Mouse (Mus musculus) myocyte (in vitro differentiated cells): ENCODE data around the gene Capzb. TPM values are rescaled to one million over a fixed set of nuclear protein-coding genes. Genes with fewer than 3 reads are reported as not detected.

Source experiments
- H3K27me3 ChIP-seq: one replicate; pipeline ENCODE4 v1.6.1; 2011; ENCODE audit not compliant: control insufficient read depth, insufficient read depth, insufficient read length
- H3K36me3 ChIP-seq: one replicate; pipeline ENCODE4 v1.6.1; 2011; ENCODE audit not compliant: control insufficient read depth, insufficient read depth
- H3K4me2 ChIP-seq: one replicate; pipeline ENCODE4 v1.6.1; 2011; ENCODE audit warnings: low read depth, control low read depth
- H3K4me3 ChIP-seq: one replicate; pipeline ENCODE4 v1.5.1; 2011; ENCODE audit warnings: mild to moderate bottlenecking, control low read depth, moderate library complexity
- H3K79me2 ChIP-seq: one replicate; pipeline ENCODE4 v1.6.1; 2011; ENCODE audit not compliant: control insufficient read depth, insufficient read depth
- H3ac ChIP-seq: one replicate; pipeline ENCODE4 v1.6.1; 2011; ENCODE audit not compliant: control insufficient read depth, insufficient read length
- CEBPB ChIP-seq: IDR thresholded peaks from 2 replicates; pipeline ENCODE4 v1.6.1; 2011; ENCODE audit warnings: mild to moderate bottlenecking, moderate library complexity; ENCODE audit not compliant: poor library complexity, insufficient read depth, severe bottlenecking
- E2F4 ChIP-seq: IDR thresholded peaks from one replicate; pipeline ENCODE4 v1.6.1; 2011; ENCODE audit warnings: mild to moderate bottlenecking, control low read depth, moderate library complexity; ENCODE audit not compliant: insufficient read depth
- MAX ChIP-seq: IDR thresholded peaks from one replicate; pipeline ENCODE4 v1.6.1; 2011; ENCODE audit warnings: low read depth, mild to moderate bottlenecking, control low read depth
- MYOD1 ChIP-seq, 3 experiments: IDR thresholded peaks; one replicate each; pipeline ENCODE4 v1.6.1; 2011; ENCODE audit warnings: control low read depth in 2 of 3, low read depth in 2 of 3, mild to moderate bottlenecking in 2 of 3, moderate library complexity in 1 of 3; ENCODE audit not compliant: insufficient read length in 2 of 3, control insufficient read depth in 1 of 3
- MYOG ChIP-seq, 3 experiments: IDR thresholded peaks; one replicate each; pipeline ENCODE4 v1.6.1; 2011; ENCODE audit warnings: control low read depth in 2 of 3, low read depth in 2 of 3, mild to moderate bottlenecking in 2 of 3; ENCODE audit not compliant: insufficient read length in 2 of 3, control insufficient read depth in 1 of 3, insufficient read depth in 1 of 3
- POLR2A ChIP-seq: IDR thresholded peaks from one replicate; pipeline ENCODE4 v1.6.1; 2011; ENCODE audit warnings: low read depth, mild to moderate bottlenecking, control low read depth, moderate library complexity; ENCODE audit not compliant: insufficient read length
- POLR2AphosphoS2 ChIP-seq: IDR thresholded peaks from one replicate; pipeline ENCODE4 v1.6.1; 2011; ENCODE audit warnings: low read depth, control low read depth; ENCODE audit not compliant: insufficient read length
- REST ChIP-seq: IDR thresholded peaks from one replicate; pipeline ENCODE4 v1.6.1; 2011; ENCODE audit warnings: mild to moderate bottlenecking, control low read depth, moderate library complexity; ENCODE audit not compliant: insufficient read depth, insufficient read length
- SRF ChIP-seq: IDR thresholded peaks from one replicate; pipeline ENCODE4 v1.6.1; 2011; ENCODE audit warnings: low read depth; ENCODE audit not compliant: control insufficient read depth, insufficient read length
- TCF12 ChIP-seq: IDR thresholded peaks from one replicate; pipeline ENCODE4 v1.6.1; 2011; ENCODE audit warnings: mild to moderate bottlenecking, control low read depth; ENCODE audit not compliant: poor library complexity, insufficient read depth, severe bottlenecking
- TCF3 ChIP-seq: IDR thresholded peaks from one replicate; pipeline ENCODE4 v1.6.1; 2011; ENCODE audit warnings: low read depth, control low read depth; ENCODE audit not compliant: insufficient read length
- USF1 ChIP-seq: IDR thresholded peaks from one replicate; pipeline ENCODE4 v1.6.1; 2011; ENCODE audit warnings: low read depth, mild to moderate bottlenecking, control low read depth, moderate library complexity
- polyA plus RNA-seq: library from polyadenylated mRNA; unstranded; fragments of >200 nt; fragmentation: generic; extraction: Trizol; gene quantifications from one replicate; pipeline ENCODE4 v1.2.1, GENCODE M21; 2012; ENCODE audit warnings: missing spikeins

Capzb gene
- polyA plus RNA-seq, 1 experiment = 247 TPM

- Histone ChIP-seq H3K4me2 (no peak overlapping the region), H3K4me3 (no peak overlapping the region), H3K36me3 (no peaks in the 10 kb centered on the region), H3K79me2 (no peaks in the 10 kb centered on the region), H3K27me3 (no peaks in the 10 kb centered on the region), H3ac (no peak overlapping the region)
- TF ChIP-seq CEBPB (no peak), USF1 (no peak), MYOG (IDR thresholded peaks at IDR 0.05; ENCODE audit: control insufficient read depth in 1 of 3, insufficient read depth in 1 of 3, insufficient read length in 2 of 3, low read depth in 2 of 3) (no peak), SRF (no peak), E2F4 (no peak), TCF12 (no peak), TCF3 (no peak), MAX (no peak), POLR2AphosphoS2 (no peak), REST (no peak), POLR2A (no peak)
Observed at GRCm38 (mm10) chr4:139338145-139338544, 145.4 kb downstream of the Capzb start.

- H3K4me2 ChIP-seq = no peak overlapping the region
- no peak overlapping the region for H3K4me3 ChIP-seq
- no peaks in the 10 kb centered on the region for H3K27me3 ChIP-seq
- no peak for TF ChIP-seq CEBPB
- no peak for TF ChIP-seq E2F4
- no peak for TF ChIP-seq MYOD1 (IDR thresholded peaks at IDR 0.05; ENCODE audit: control insufficient read depth in 1 of 3, insufficient read length in 2 of 3, low read depth in 2 of 3)
- TF ChIP-seq MYOG (IDR thresholded peaks at IDR 0.05; ENCODE audit: control insufficient read depth in 1 of 3, insufficient read depth in 1 of 3, insufficient read length in 2 of 3, low read depth in 2 of 3) = no peak
- no peak for TF ChIP-seq TCF12
- TF ChIP-seq USF1 = no peak
- no peak for TF ChIP-seq POLR2A
- no peak for TF ChIP-seq TCF3
- TF ChIP-seq SRF = no peak
- no peak for TF ChIP-seq POLR2AphosphoS2
- no peak for TF ChIP-seq REST
- TF ChIP-seq MAX = no peak
- no peak overlapping the region for H3ac ChIP-seq
- no peaks in the 10 kb centered on the region for H3K79me2 ChIP-seq
- H3K36me3 ChIP-seq = no peaks in the 10 kb centered on the region
Observed at GRCm38 (mm10) chr4:139340835-139341234, 148.1 kb downstream of the Capzb start.

Other genes starting within 250 kb of the Capzb start
- not detected for gene Rnf186, start 225.8 kb upstream of the Capzb start, polyA plus RNA-seq
- 3.8 TPM for gene Tmco4, start 220.0 kb upstream of the Capzb start, polyA plus RNA-seq
- 0.08 TPM for gene Htr6, start 117.3 kb upstream of the Capzb start, polyA plus RNA-seq
- gene Nbl1, start 99.9 kb upstream of the Capzb start, polyA plus RNA-seq = 42.2 TPM
- 247 TPM for gene Minos1, start 61.8 kb upstream of the Capzb start, polyA plus RNA-seq
- 5.6 TPM for gene Pqlc2, start 117.8 kb downstream of the Capzb start, polyA plus RNA-seq
- gene Akr7a5, start 117.8 kb downstream of the Capzb start, polyA plus RNA-seq = 48.8 TPM
- gene Mrto4, start 159.7 kb downstream of the Capzb start, polyA plus RNA-seq = 115 TPM
- 26.1 TPM for gene Emc1, start 159.7 kb downstream of the Capzb start, polyA plus RNA-seq
- 130 TPM for gene Ubr4, start 159.7 kb downstream of the Capzb start, polyA plus RNA-seq